Mouse (Mus musculus) mature B cell (primary cell): ENCODE measurements around the gene Hpn.

Source experiments
- in situ Hi-C: fragments of 300-500 bp; cut with MboI; formaldehyde crosslinking; loops from 2 replicates; pipeline ENCODE4 v1.14.3; 2019

Gene Hpn

DNA sequence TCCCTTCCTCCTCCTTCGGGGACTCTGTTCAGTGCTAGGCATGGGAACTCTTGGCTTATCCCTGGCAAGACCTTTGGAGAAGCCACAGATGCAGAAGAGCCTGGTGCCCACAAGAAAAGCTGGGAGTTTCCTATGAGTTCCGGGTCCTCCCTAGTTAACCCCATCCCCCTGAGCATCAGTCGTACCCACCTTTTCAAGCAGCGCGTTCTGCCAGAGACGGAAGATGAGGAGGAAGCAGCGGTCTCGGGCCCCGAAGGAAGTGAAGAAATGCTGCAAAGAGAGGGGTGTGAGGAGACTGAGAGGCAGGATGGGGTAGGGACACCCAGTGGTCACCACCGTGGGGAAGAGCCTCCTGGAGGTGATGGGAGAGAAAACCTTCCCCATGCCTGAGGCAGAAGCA, 25.9 kb upstream of the Hpn start:
- in situ Hi-C loops: no loop called here

DNA sequence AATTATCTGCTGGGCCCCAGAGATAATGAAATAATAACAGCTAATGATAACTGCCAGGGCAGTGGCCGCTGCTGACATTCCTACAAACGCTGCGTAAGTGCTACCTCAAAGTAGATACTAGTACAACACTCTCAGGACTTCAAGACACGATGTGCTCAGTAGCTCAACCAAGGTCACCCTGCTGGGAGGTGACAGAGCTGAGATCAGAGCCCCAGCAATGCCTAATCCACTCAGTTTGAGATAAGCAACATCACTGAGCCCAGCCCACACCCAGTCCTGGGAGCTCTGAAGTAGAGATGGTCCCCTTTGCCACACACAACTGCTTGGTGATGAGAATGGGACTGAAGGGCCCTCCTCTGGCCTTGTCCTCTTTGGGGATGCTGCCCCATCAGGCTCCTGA, 25.2 kb upstream of the Hpn start:
- in situ Hi-C loops: no loop called here

DNA sequence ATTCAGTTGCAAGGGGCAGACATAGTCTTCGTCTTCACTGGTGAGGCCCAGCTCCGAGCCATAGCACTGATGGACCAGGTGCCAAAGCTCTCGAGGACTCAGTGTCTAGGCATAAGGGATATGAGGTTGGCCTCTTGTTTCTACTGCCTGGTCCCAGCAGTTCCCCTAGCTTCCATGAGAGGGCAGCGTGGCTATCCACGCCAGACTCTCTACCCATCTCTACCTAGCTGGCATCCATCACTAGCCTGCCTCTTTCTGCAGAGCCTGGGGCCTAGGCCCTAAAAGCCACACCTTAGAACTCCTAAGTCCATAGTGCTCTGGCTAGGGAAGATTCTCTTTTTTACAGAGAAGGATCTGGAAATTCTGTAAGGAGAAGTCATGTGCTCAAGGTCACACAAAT, 24.7 kb upstream of the Hpn start:
- in situ Hi-C loops: no loop called here

DNA sequence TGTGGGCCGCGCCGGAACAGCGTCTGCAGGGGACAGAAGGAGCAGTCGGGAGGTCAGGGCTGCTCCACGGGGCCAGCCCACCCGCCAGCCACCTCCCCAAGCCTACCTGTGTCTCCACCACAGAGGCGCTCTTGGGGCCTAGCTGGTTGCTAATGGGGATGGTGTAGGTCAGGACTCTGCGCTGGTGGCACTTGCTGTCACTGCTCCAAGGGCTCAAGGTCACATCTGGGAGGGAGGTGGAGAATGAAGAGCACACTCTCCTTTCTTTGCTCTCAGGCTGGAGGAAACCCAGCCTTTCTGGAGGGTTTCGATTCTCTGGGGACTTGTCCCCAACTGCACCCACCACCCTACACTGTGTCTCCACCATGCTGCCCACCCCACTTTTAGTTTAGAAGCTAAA, 20.6 kb upstream of the Hpn start:
- in situ Hi-C loops: no loop called here

DNA sequence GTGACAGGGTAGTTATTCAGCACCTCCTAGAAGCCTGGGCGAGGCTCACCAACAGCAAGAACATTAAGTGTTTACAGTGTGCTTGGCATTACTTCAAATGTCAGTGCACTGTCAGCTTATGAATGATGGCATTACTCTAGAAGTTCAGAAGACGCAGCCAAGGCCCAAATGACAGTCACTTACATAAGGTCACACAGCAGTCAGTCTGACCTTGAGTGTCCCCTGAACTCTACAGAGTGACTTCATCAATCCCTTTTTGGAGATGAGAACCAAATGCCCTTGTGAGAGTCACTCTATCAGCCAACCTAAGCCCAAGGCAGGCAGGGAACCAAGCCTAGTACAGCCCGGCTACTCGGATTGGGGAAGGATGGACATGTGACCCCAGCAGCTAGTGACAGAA, 16.8 kb upstream of the Hpn start:
- in situ Hi-C loops: loop anchor here (5.0 kb wide), 1 partner anchor 45 kb away; no protein-coding TSS in a partner anchor

DNA sequence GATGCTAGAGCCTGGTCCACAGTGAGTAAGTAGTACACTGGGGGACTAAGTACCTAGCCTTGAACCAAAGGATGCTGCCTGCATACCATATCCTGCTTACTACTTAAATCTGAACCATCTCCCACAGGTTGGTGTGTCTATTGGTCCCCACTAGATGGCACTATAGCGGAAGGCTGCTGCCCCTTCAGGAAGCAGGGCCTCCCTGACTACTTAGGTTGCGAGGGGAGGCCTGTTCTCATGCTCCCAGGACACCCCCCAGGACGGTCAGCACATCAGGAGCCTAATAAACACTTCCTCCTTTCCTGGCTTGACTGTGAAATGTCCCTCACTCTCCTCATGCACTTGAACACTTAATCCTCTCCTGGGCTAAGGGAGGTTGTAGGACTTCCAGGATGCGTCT, 15.8 kb upstream of the Hpn start:
- in situ Hi-C loops: loop anchor here (5.0 kb wide), 1 partner anchor 46 kb away; no protein-coding TSS in a partner anchor

DNA sequence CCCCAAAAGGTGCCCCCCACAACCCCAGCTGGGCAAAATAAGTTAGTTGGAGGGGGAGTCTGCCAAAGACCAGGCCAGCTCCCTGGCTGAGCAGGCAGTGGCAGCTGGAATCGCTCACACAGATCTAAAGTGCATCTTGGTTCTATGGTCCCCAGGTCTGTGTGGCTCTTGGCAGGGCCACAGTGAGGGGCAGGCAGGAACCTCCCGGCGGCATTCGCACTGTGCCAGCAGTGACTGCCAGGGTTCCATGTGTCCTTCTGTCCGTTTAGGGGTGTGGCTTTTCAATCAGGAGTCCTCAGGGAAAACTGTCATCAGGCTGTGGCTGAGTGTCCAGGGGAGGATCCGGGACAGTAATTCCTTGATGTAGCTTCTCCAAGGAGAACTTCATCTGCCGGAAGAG, 15.1 kb upstream of the Hpn start:
- in situ Hi-C loops: loop anchor here (5.0 kb wide), 1 partner anchor 47 kb away; no protein-coding TSS in a partner anchor

DNA sequence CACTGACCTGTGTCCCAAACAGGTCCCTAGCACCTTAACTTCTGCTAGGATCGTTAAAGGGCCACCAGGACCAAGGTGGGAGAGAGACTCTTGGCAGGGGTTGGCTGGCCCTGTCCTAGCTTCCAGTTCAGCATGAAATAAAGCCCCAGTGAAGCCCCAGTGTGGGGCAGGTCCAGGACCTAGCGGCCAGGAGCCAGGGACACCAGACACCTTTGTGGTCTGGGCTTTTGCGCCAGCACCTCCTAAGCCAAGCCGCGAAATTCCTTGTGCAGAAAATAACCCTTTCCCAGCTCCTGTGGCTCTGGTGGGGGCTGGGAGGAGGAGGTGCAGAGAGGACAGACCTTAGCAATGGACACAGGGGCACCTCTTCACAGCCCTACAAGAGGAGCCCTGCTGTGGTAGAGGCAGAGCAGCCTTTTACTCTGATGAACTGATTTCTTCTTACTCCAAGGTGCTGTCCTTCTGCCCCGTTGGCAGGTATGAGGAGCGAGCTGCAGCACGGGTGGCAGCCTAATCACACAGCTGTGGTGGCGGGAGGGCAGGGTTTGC, 13.1 kb upstream of the Hpn start:
- in situ Hi-C loops: no loop called here

DNA sequence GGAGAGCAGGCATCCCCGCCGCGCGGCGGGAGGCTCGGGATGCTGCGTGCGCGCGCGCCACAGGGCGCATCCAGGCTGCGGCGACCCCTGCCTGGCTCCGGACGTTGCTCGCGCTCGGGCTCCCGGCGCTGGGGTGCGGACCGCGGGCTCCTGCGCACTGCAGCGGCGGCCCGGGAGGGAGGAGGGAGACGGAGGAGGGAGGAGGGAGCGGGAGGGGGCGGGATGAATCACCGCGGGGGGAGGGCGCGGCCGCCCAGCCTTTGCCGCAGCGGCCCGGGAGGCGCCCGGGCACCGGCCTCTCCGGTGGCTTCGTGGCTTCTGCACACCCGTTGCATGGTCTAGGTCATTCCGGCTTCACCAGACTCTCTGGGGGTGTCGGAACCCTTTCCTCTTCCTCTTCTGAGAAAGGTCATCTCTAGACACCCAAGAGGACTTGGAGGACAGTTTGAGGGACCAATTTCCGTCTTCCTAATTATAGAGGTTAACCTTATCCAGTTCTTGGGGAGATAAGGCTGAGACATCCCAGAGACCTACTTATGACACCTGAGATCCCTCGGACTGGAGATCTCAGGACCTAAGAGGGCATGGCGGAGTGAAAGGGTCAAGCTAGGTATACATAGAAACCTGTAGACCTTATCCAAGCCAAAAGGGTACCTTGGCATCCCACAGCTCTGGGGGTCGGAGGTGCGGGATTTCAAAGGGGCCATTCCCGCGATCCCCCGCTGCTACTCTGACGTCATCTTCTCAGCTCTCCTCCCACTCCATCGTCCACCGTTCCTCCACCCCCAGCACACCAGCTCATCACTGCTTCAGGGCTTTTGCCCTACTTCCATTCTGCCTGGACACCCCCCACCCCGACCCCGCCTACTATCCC, 12.0 kb upstream of the Hpn start, which contains the start of gene Scn1b:
Gene Scn1b (minus strand): TSS at position 153 of the 874 bp plus-strand sequence.
- in situ Hi-C loops: no loop called here

DNA sequence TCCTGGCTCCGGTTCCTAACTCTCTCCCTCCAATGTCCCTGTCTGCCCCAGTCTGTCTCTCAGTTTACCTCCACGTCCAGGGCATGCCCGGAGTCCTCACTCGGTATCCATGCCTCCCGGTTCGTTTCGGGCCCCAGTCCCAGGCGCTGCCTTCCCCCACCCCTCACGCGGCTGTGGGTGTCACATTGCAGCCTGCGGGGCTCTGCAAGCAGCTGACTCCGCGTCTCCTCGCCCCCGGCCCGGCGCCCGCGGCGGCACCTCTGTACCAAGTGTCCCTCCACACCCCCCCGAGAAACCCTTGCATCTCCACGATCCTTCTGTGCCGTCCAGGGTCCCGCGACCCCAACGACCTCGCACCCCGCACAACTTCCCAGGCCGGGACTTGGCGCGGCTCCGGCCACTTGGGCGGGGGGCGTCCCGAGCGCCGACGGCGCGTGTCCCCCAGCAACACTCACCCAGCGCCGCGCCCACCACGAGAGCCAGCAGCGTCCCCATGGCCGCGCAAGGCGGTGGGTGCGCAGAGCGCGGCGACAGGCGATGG, 11.2 kb upstream of the Hpn start:
- in situ Hi-C loops: no loop called here

DNA sequence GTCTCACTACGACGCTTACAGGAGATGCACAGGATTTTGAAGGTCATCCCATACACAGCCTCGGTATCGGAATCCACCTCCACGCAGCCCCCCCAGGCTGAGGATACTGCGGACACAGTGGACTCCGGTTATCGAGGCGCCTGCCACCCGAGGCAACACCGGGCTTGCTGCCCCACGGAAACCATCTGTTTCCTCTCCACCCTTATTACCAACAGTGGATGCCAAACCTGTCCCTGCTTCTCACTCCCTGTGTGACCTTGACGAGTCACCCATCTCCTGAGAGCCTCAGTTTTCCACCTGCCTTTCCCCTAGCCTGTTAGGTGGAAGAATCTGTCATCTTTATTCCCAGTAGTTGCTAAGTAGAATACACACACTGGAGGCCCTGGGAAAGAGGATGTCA, 10.0 kb upstream of the Hpn start:
- in situ Hi-C loops: no loop called here

DNA sequence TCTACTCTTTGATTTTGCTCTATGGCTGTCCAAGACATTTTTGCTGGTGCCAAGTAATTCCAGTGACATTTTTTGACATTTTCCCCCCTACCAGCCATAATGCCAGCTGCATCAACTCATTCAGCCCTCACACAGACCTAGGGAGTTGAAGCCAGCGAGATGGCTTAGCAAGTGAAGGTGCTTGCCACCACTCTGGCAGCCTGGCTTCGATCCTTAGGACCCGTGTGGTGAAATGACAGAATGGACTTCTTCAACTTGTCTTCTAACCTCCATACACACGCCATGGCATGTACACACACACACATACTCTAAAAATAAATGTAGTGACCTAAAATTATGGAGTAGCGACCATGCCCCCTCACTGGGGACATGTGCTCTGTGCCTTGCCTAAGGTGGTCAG, 9.3 kb upstream of the Hpn start:
- in situ Hi-C loops: no loop called here

DNA sequence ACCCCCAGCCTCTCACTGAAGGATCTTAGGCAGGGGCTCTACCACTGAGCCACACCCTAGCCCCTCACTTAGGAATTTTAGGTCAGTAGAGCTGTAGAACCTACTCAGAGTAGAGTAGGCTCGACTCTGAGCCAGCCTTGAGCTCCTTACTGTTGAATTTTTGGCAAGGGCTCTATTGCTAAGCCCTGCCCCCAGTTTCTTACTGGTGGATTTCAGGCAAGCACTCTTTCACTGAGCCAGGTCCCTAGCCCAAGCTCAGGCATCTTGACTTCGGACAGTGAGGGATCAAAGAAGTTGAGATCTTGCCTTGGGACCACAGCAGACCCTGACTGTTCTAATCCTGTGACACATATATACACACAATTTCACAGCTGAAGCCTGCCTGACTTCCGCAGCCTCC, 8.6 kb upstream of the Hpn start:
- in situ Hi-C loops: no loop called here

DNA sequence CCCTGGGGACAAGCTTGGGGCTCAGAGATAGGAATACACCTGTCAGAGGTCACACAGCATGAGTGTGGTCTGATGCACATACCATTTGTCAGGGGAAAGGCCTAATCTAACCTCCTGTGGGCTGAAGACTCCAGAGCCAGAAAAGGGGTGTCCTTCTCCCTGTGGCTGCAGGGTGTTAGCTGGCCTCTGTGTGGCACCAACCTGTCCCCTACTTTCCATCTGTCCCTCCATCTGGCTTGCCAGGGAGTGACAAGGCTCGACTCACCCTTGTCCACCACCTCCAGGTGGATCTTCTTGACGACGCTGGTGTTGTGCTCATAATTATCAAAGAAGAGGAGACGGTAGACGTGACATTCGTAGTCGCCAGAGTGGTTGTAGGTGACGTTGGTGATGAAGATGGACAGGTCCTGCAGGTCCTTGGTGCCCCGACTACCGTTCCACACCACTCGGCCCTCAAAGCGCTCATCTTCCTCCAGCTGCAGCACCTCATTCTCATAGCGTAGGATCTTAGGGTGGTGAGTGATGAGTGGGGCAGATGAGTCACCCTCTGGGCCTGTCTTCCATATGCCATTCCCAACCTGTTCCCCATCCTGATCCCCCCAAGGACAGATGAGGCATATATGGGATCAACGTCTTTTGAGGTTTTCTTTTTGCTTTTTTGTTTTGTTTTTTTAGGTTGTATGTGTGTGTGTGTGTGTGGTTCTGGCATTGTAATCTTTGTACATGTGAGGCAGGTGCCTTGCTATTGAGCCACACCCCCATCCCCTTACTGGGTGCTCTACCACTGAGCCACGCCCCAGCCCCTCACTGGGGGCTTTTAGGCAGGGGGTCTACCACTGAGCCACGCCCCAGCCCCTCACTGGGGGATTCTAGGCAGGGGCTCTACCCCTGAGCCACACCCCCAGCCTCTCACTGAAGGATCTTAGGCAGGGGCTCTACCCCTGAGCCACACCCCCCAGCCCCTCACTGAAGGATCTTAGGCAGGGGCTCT, 7.8 kb upstream of the Hpn start:
- in situ Hi-C loops: no loop called here

DNA sequence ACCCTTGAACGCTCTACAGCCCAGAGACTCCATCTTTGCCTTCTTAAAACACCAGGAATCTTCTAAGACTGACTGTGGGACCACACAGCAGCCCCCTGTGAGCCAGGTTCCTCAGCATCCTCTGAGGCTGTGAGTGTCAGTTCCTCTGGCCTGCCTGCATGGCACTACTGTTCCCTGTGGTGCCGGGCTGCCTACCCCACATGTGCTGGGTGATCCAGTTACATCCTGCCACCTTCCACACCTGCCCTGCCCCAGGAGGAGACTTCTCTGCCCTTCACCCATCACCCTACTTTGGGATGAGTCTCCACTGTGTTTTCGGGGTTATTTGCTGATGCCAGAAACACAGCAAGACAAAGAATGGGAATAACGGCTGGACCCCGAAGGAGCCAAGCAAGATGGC, 4.5 kb upstream of the Hpn start:
- in situ Hi-C loops: no loop called here

DNA sequence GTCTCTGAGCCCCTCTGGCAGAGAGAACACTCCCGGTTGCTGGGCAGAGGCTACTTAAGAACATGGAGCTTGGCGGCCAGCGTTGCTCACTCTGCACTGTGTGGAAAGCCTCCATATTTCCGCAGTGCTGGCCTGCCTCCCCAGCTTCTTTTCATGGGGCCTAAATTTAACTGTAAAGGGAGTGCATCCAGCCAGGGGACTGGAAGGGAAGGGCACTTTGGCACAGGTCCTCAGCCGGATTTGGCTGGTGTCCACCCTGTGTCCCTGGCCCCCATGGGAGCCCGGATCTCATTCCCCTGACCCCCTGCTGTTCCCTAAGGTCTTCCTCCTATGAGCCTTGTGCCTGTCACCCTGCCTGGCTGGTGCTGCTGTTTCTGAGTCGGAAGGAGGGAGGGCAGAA, 3.4 kb upstream of the Hpn start:
- in situ Hi-C loops: no loop called here

DNA sequence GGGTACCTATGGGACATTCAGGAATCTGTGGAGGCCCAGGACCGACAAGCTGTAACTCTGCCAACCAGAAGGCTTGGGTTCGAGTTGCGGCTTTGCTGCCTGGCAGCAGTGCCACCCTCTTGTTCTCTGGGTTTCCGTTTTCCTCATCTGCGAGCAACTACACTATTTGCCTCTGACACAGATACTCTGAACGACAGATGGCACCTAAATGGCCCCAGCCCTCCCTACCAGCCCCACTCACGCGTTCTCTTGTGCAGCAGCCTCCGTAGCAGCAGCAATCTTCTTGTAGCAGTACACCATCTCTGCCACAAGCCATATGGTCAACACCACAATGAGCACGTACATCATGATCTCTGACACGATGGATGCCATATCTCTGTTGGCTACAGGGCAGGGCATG, 2.4 kb upstream of the Hpn start:
- in situ Hi-C loops: no loop called here

DNA sequence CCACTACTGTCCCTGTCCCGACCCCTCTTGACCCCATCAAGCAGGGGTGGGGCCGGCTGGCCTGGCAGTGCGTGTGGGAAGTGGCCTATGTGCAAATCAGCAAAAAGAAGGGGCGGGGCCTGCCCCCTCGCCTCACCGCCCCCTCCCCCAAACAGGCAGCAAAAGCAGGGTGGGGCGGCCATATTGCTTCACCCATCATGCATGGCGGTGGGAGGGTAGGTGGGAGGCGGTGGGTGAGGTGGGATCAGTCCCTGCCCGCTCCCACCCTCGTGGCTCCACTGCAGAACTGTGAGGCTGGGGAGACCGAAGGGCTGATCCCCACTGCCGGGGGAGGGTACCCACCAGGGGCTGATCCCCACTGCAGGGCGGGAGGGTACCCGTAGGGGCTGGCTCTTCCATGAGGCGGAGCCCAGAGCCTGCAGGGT, 1.6 kb upstream of the Hpn start:
- in situ Hi-C loops: no loop called here

DNA sequence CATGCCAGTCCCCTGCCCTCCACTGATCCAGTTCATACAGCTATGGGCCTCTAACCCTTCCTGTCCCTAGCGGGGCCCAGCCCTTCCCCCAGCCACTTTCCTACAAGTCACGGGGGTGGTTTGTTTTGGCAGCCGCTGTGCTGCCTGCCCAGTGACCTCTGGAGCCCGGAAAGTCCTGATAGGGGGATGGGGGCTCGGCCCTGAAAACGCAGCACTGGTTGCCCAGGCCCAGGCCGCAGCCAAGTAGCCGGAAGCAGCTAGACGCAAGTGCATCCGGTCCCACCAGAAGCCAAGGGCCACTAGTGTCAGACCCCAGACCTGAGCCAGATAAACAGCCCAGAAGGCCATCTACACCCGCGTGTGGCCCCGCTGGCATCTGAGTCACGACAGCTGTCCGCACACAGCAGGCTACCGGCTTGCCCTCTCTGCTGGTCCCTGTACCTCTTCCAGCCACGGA, 525 bp upstream of the Hpn start:
- in situ Hi-C loops: no loop called here

DNA sequence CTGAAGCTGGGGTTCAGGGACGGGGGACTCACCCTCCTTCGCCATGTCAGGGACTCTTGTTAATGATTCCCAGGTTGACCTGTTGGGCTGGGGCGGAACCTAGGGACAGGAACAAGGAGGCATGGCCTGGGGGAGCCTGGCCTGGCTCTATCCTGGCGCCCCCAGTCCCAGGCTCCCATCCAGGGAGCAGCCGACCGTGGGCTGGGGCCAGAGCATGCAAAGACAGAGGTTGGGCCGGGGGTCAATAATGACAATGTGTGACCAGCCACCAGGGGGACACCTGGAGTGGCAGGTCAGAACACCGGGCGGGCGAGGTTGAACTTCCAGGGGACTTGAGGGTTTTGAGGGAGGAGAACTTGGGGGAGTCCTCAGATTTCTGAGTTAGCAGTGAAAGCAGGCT, 444 bp downstream of the Hpn start:
- in situ Hi-C loops: no loop called here

DNA sequence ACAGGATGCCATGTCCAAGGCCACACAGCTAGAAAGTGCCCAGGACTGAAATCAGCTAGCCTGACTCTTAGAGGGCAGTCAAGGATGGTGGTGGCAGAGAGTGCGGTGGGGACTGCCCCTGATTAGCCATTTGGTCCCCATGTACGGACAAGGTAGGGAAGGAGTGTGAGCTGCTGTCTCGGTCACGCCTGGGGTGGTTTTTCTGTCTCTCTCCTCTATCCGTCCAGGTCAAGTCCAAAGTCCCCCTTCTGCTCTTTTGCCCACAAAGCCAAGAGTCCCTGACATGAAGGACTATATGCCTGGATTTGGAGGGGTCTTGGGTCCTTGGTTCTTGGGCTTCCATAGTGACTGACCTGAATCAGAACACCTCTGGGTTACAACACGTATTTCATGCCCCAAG, 1.3 kb downstream of the Hpn start:
- in situ Hi-C loops: no loop called here

DNA sequence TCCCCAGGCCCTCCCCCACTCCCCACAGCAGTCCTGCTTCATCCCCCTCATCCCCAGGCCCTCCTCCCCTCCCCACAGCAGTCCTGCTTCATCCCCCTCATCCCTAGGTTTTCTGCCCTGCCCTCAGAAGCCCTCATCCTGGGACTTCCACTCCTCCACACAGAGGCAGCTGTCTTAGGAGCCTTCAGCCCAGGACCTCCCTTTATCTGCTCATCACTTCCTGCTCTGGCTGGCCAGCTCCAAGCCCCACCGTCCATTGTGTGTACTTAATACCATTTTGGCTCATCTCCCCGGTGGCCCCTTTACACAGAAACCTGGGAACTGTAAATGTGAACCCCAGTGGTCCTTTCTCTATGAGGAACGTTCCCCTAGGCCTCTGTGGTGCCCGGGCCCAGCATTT, 3.1 kb downstream of the Hpn start:
- in situ Hi-C loops: no loop called here
